Mouse (Mus musculus) cerebellum, adult 2 months (tissue): Measurements from ENCODE around the gene Dscaml1.

Experiments
- CTCF ChIP-seq: fragments of 200-500 bp; IDR thresholded peaks from 2 replicates; pipeline ENCODE4 v1.5.1; 2011; ENCODE audit warnings: low read depth, mild to moderate bottlenecking, control low read depth, low read length, moderate library complexity, borderline replicate concordance; ENCODE audit not compliant: insufficient read depth
- POLR2A ChIP-seq: fragments of 200-500 bp; IDR thresholded peaks from 2 replicates; pipeline ENCODE4 v1.6.1; 2011; ENCODE audit warnings: low read length, control low read depth, borderline replicate concordance; ENCODE audit not compliant: insufficient read depth

GRCm38 (mm10) chr9:45570346-45570745 lies 143.9 kb downstream of the Dscaml1 start:
- TF ChIP-seq POLR2A (no peak), CTCF (no peak)
